18 mouse cellular contexts compared by ENCODE assay signal in the genomic region with DNA sequence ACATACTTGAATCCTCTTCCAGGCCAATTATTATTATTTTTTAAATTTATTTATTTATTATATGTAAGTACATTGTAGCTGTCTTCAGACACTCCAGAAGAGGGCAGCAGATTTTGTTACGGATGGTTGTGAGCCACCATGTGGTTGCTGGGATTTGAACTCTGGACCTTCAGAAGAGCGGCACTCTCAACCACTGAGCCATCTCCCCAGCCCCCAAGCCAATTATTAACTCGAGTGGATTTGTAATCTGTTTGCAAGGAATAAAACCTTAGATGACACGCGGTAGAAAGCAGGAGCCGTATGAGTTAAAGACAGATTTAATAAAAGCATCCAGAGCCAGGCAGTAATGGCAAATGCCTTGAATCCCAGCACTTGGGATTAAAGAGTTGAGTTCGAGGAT. TPM values are rescaled to one million over a fixed set of nuclear protein-coding genes. Genes with fewer than 3 reads are reported as not detected.
DNase-seq lines count a peak whose midpoint lies in the region; ATAC-seq and TF ChIP-seq lines count a peak whose summit lies in the region.
"Had no signal": no experiment of that assay in that cellular context is flagged by ENCODE, and none has a peak within 500 bp of the region (broad histone marks: within the 10 kb centered on the region; RNA-seq: fewer than 3 reads in every experiment).

No protein-coding gene starts in this region.

- TF ChIP-seq EP300 in liver, embryonic 14.5 days (IDR thresholded peaks at IDR 0.05; ENCODE audit: low read depth) = no peak

- H3K9me3 ChIP-seq in liver, embryonic 14.5 days (ENCODE audit: control insufficient read depth, low read length) = no peaks in the 10 kb centered on the region
- H3K9me3 ChIP-seq: embryonic facial prominence, embryonic 10.5 days; forebrain, embryonic 13.5 days; heart, embryonic 15.5 days; hindbrain, embryonic 13.5 days had no signal

- no peaks in the 10 kb centered on the region for H3K27me3 ChIP-seq in liver, embryonic 14.5 days (ENCODE audit: control insufficient read depth, insufficient read depth, low read length)
- H3K27me3 ChIP-seq: forebrain, embryonic 13.5 days; heart, embryonic 15.5 days had no signal

- 0 out of 2 replicates have a peak, but pooled peaks have one; percentile 10 for TF ChIP-seq CTCF in liver, embryonic 14.5 days (IDR thresholded peaks at IDR 0.05; ENCODE audit: low read depth)

- no peaks in the 10 kb centered on the region for H3K36me3 ChIP-seq in liver, embryonic 14.5 days (replicated peaks; ENCODE audit: control insufficient read depth, insufficient read depth, low read depth)
- H3K36me3 ChIP-seq: heart, embryonic 15.5 days had no signal

- no peak for ATAC-seq in liver, embryonic 14.5 days (ENCODE audit: insufficient read depth)
- ATAC-seq: forebrain, embryonic 13.5 days; forebrain, postnatal 0 days had no signal

- no peak overlapping the region for H3K4me3 ChIP-seq in liver, embryonic 14.5 days (ENCODE audit: insufficient read depth in 1 of 2, low read depth in 2 of 2, low read length in 2 of 2)
- H3K4me3 ChIP-seq: embryonic facial prominence, embryonic 10.5 days; forebrain, embryonic 13.5 days; heart, embryonic 15.5 days; hindbrain, embryonic 13.5 days had no signal

- no peak overlapping the region for H3K27ac ChIP-seq in liver, embryonic 14.5 days
- H3K27ac ChIP-seq: embryonic facial prominence, embryonic 10.5 days; forebrain, embryonic 13.5 days; heart, embryonic 15.5 days; hindbrain, embryonic 13.5 days had no signal

- no peak overlapping the region for H3K9ac ChIP-seq in liver, embryonic 14.5 days (replicated peaks)
- H3K9ac ChIP-seq: forebrain, embryonic 13.5 days; forebrain, postnatal 0 days; heart, embryonic 15.5 days; hindbrain, embryonic 13.5 days had no signal

- peak; percentile 23 for DNase-seq in kidney, adult 11 months
- DNase-seq in kidney, postnatal 10 days = no peak
- peak; percentile 32 for DNase-seq in kidney, postnatal 14 days
- DNase-seq in kidney, adult 18-20 months = no peak
- DNase-seq in liver, embryonic 14.5 days (ENCODE audit: low read depth in 3 of 3, low spot score in 3 of 3) = no peak
- DNase-seq in liver = no peak
- DNase-seq in ovary, postnatal 36 days (ENCODE audit: low spot score) = no peak
- DNase-seq: adrenal gland, adult 8-10 months; adrenal gland, postnatal 36 days; cerebellum, adult 2 months; cerebellum, postnatal 10 days; forebrain, postnatal 0 days; gastrocnemius, postnatal 14 days; heart, postnatal 14 days had no signal

- 64% methylated on average over 7 of the region's 7 CpGs for WGBS in liver, embryonic 14.5 days (ENCODE audit: insufficient replicate concordance)

- H3K4me1 ChIP-seq in liver, embryonic 14.5 days (replicated peaks; ENCODE audit: control insufficient read depth in 2 of 2, insufficient read depth in 2 of 2, low read length in 1 of 2) = no peaks in the 10 kb centered on the region
- H3K4me1 ChIP-seq: forebrain, embryonic 13.5 days had no signal

- no peak overlapping the region for H3K4me2 ChIP-seq in liver, embryonic 14.5 days (ENCODE audit: low read depth)
- H3K4me2 ChIP-seq: forebrain, embryonic 13.5 days; heart, embryonic 15.5 days; hindbrain, embryonic 13.5 days had no signal

RNA-seq across cellular contexts. Expression of a gene that starts 5.1 kb away (rescaled TPM):
- polyA plus RNA-seq in liver, embryonic 14.5 days (2012; rRNA removed) = 0.34 and 0.46 TPM in 2 replicates
- 0.50 and 0.71 TPM in 2 replicates for polyA plus RNA-seq in liver, embryonic 14.5 days (2014; fragmentation: Nextera tagmentation; extraction: Ambion mirVana)

RNA-seq across cellular contexts. Expression of a gene that starts 23.5 kb away (rescaled TPM):
- 2.1 and 2.5 TPM in 2 replicates for polyA plus RNA-seq in liver, embryonic 14.5 days (2012; rRNA removed)
- 2.8 and 3.5 TPM in 2 replicates for polyA plus RNA-seq in liver, embryonic 14.5 days (2014; fragmentation: Nextera tagmentation; extraction: Ambion mirVana)

RNA-seq across cellular contexts. Expression of a gene that starts 24.8 kb away (rescaled TPM):
- 4.2 and 6.1 TPM in 2 replicates for polyA plus RNA-seq in liver, embryonic 14.5 days (2012; rRNA removed)
- 12.0 and 13.8 TPM in 2 replicates for polyA plus RNA-seq in liver, embryonic 14.5 days (2014; fragmentation: Nextera tagmentation; extraction: Ambion mirVana)

Comparison
In these comparisons a context has a peak if more than half of its experiments do, and no peak if none do; other contexts are left out.
1. DNase-seq: peak in kidney, adult 11 months (single experiment) and kidney, postnatal 14 days (single experiment); none in kidney, postnatal 10 days (single experiment), kidney, adult 18-20 months (single experiment), liver, embryonic 14.5 days (0 of 3), liver (single experiment) and ovary, postnatal 36 days (single experiment).